ENCODE assay signal across 27 mouse cellular contexts in genomic region chr13:91638836-91639235, GRCm38 (mm10).
A peak's percentile ranks its signal among the peaks of the same experiment; 100 is the strongest.
DNase-seq lines count a peak whose midpoint lies in the region; ATAC-seq lines count a peak whose summit lies in the region.
"Had no signal": no experiment of that assay in that cellular context is flagged by ENCODE, and none has a peak within 500 bp of the region (broad histone marks: within the 10 kb centered on the region; RNA-seq: fewer than 3 reads in every experiment).

No protein-coding gene starts in this region.

- H3K9ac ChIP-seq in liver, embryonic 11.5 days (ENCODE audit: low read depth, low read length): no peak overlapping the region
- H3K9ac ChIP-seq in liver, embryonic 12.5 days: no peak overlapping the region
- no peak overlapping the region for H3K9ac ChIP-seq in midbrain, embryonic 11.5 days (ENCODE audit: low read length)
- no peak overlapping the region for H3K9ac ChIP-seq in midbrain, embryonic 13.5 days (replicated peaks)
- H3K9ac ChIP-seq: embryonic facial prominence, embryonic 12.5 days; embryonic facial prominence, embryonic 15.5 days; forebrain, postnatal 0 days; heart, embryonic 12.5 days; hindbrain, embryonic 14.5 days had no signal

- H3K27me3 ChIP-seq in liver, embryonic 11.5 days (replicated peaks; ENCODE audit: control insufficient read depth, insufficient read depth, low read length): no peaks in the 10 kb centered on the region
- no peaks in the 10 kb centered on the region for H3K27me3 ChIP-seq in liver, embryonic 12.5 days (replicated peaks)
- no peaks in the 10 kb centered on the region for H3K27me3 ChIP-seq in midbrain, embryonic 11.5 days (ENCODE audit: control insufficient read depth, insufficient read depth, low read length)
- no peaks in the 10 kb centered on the region for H3K27me3 ChIP-seq in midbrain, embryonic 13.5 days
- H3K27me3 ChIP-seq: CH12.LX; embryonic facial prominence, embryonic 12.5 days; embryonic facial prominence, embryonic 15.5 days; heart, embryonic 12.5 days had no signal

- H3K36me3 ChIP-seq in liver, embryonic 11.5 days (ENCODE audit: control insufficient read depth, insufficient read depth, low read length): no peaks in the 10 kb centered on the region
- no peaks in the 10 kb centered on the region for H3K36me3 ChIP-seq in liver, embryonic 12.5 days
- H3K36me3 ChIP-seq in midbrain, embryonic 11.5 days (ENCODE audit: control insufficient read depth, insufficient read depth, low read length): no peaks in the 10 kb centered on the region
- no peaks in the 10 kb centered on the region for H3K36me3 ChIP-seq in midbrain, embryonic 13.5 days
- H3K36me3 ChIP-seq: embryonic facial prominence, embryonic 12.5 days; embryonic facial prominence, embryonic 15.5 days; heart, embryonic 12.5 days had no signal

- DNase-seq in liver, embryonic 11.5 days (ENCODE audit: low spot score): no peak
- DNase-seq in midbrain, embryonic 11.5 days (ENCODE audit: low spot score, missing footprints): peak; percentile 79
- no peak for DNase-seq in cerebellum, adult 18-20 months
- DNase-seq: adrenal gland, adult 2 months; adrenal gland, postnatal 14 days; B cell, adult 2 months; cerebellum, adult 2 months; cerebellum, adult 9-11 months; cerebellum, postnatal 25 days; forebrain, postnatal 0 days; gastrocnemius, adult 2 months; gastrocnemius, postnatal 14 days; heart, adult 11 months; heart, postnatal 14 days; heart, postnatal 4 days had no signal

- no peak overlapping the region for H3K4me3 ChIP-seq in liver, embryonic 11.5 days (ENCODE audit: low read depth, low read length)
- H3K4me3 ChIP-seq in liver, embryonic 12.5 days: no peak overlapping the region
- no peak overlapping the region for H3K4me3 ChIP-seq in midbrain, embryonic 11.5 days (ENCODE audit: low read depth, low read length)
- H3K4me3 ChIP-seq in midbrain, embryonic 13.5 days (replicated peaks): no peak overlapping the region
- H3K4me3 ChIP-seq: embryonic facial prominence, embryonic 12.5 days; embryonic facial prominence, embryonic 15.5 days; gastrocnemius, adult 2 months; heart, embryonic 12.5 days had no signal

- H3K9me3 ChIP-seq in liver, embryonic 11.5 days (ENCODE audit: control insufficient read depth, low read length): no peaks in the 10 kb centered on the region
- no peaks in the 10 kb centered on the region for H3K9me3 ChIP-seq in liver, embryonic 12.5 days (replicated peaks)
- no peaks in the 10 kb centered on the region for H3K9me3 ChIP-seq in midbrain, embryonic 11.5 days (ENCODE audit: control insufficient read depth, low read length)
- H3K9me3 ChIP-seq in midbrain, embryonic 13.5 days: no peaks in the 10 kb centered on the region
- H3K9me3 ChIP-seq: embryonic facial prominence, embryonic 12.5 days; embryonic facial prominence, embryonic 15.5 days; G1E; heart, embryonic 12.5 days had no signal

- no peak overlapping the region for H3K27ac ChIP-seq in liver, embryonic 11.5 days (ENCODE audit: low read depth, low read length)
- no peak overlapping the region for H3K27ac ChIP-seq in liver, embryonic 12.5 days
- H3K27ac ChIP-seq in midbrain, embryonic 11.5 days (ENCODE audit: low read depth, low read length): no peak overlapping the region
- H3K27ac ChIP-seq in midbrain, embryonic 13.5 days: no peak overlapping the region
- H3K27ac ChIP-seq: embryonic facial prominence, embryonic 12.5 days; embryonic facial prominence, embryonic 15.5 days; gastrocnemius, adult 2 months; hindbrain, embryonic 14.5 days; hindbrain, postnatal 0 days had no signal

- 0 out of 2 replicates have a peak, but pooled peaks have one; percentile 29 for ATAC-seq in liver, embryonic 11.5 days (replicated peaks; ENCODE audit: low FRiP score)
- ATAC-seq in liver, embryonic 12.5 days: no peak
- no peak for ATAC-seq in midbrain, embryonic 11.5 days (ENCODE audit: low FRiP score)
- no peak for ATAC-seq in midbrain, embryonic 13.5 days
- ATAC-seq in megakaryocyte-erythroid progenitor cell, adult 5-6 weeks (replicated peaks; ENCODE audit: low FRiP score, low TSS enrichment, poor library complexity, severe bottlenecking): peak; percentile 48; the same call in 1 of the 2 replicates
- ATAC-seq: forebrain, embryonic 14.5 days; forebrain, postnatal 0 days; hindbrain, postnatal 0 days; inflammation-experienced regulatory T-cells, adult 6 months had no signal

- H3K4me1 ChIP-seq in liver, embryonic 11.5 days (replicated peaks; ENCODE audit: control insufficient read depth, insufficient read depth, low read length): no peaks in the 10 kb centered on the region
- peaks cover 15% of the 10 kb centered on the region for H3K4me1 ChIP-seq in liver, embryonic 12.5 days
- H3K4me1 ChIP-seq in midbrain, embryonic 11.5 days (ENCODE audit: control insufficient read depth, insufficient read depth, low read length): no peaks in the 10 kb centered on the region
- no peaks in the 10 kb centered on the region; the same call in 1 of the 2 replicates for H3K4me1 ChIP-seq in midbrain, embryonic 13.5 days (replicated peaks)
- H3K4me1 ChIP-seq: embryonic facial prominence, embryonic 15.5 days had no signal

- H3K4me2 ChIP-seq in liver, embryonic 11.5 days: no peak overlapping the region
- H3K4me2 ChIP-seq in liver, embryonic 12.5 days: no peak overlapping the region
- H3K4me2 ChIP-seq in midbrain, embryonic 11.5 days: no peak overlapping the region
- H3K4me2 ChIP-seq in midbrain, embryonic 13.5 days (replicated peaks): no peak overlapping the region
- H3K4me2 ChIP-seq: embryonic facial prominence, embryonic 12.5 days; embryonic facial prominence, embryonic 15.5 days; heart, embryonic 12.5 days; hindbrain, embryonic 14.5 days had no signal

- WGBS in liver, embryonic 11.5 days: 40% methylated on average over 5 of the region's 5 CpGs
- 28% methylated on average over 5 of the region's 5 CpGs for WGBS in liver, embryonic 12.5 days (ENCODE audit: insufficient replicate concordance)
- WGBS in midbrain, embryonic 11.5 days: 89% methylated on average over 4 of the region's 5 CpGs
- WGBS in midbrain, embryonic 13.5 days: 77% methylated on average over 5 of the region's 5 CpGs

Comparison
In these comparisons a context has a peak if more than half of its experiments do, and no peak if none do; other contexts are left out.
1. ATAC-seq: peak in liver, embryonic 11.5 days (single experiment) and megakaryocyte-erythroid progenitor cell, adult 5-6 weeks (single experiment); none in liver, embryonic 12.5 days (single experiment), midbrain, embryonic 11.5 days (single experiment) and midbrain, embryonic 13.5 days (single experiment).